Mouse (Mus musculus): ENCODE measurements around the gene 3110082I17Rik.
A peak's percentile ranks its signal among the peaks of the same experiment; 100 is the strongest.

3110082I17Rik gene

GRCm38 (mm10) chr5:139388195-139388570 is 72.1 kb downstream of the 3110082I17Rik start:
- H3K9me3 ChIP-seq (ENCODE audit: low read length): no peaks in the 10 kb centered on the region
- peaks cover 34% of the 10 kb centered on the region for H3K36me3 ChIP-seq (ENCODE audit: insufficient read depth, low read length)
- H3K4me3 ChIP-seq (replicated peaks; ENCODE audit: low read length): no peak overlapping the region
- no peaks in the 10 kb centered on the region for H3K27me3 ChIP-seq (ENCODE audit: insufficient read depth, low read length)
- TF ChIP-seq POU5F1 (IDR thresholded peaks at IDR 0.05; ENCODE audit: borderline replicate concordance, low read length): no peak
- peaks cover 68% of the 10 kb centered on the region for H3K4me1 ChIP-seq (replicated peaks; ENCODE audit: low read depth, low read length)

- H3K9me3 ChIP-seq (ENCODE audit: low read length): no peaks in the 10 kb centered on the region
- peaks cover 68% of the 10 kb centered on the region for H3K4me1 ChIP-seq (replicated peaks; ENCODE audit: low read depth, low read length)
- peaks cover 32% of the 10 kb centered on the region for H3K36me3 ChIP-seq (ENCODE audit: insufficient read depth, low read length)
- TF ChIP-seq CTCF (conservative IDR thresholded peaks at IDR 0.05; ENCODE audit: low read length) (no peak), NANOG (IDR thresholded peaks at IDR 0.05; ENCODE audit: borderline replicate concordance, low read length) (no peak), POU5F1 (IDR thresholded peaks at IDR 0.05; ENCODE audit: borderline replicate concordance, low read length) (no peak)
- H3K4me3 ChIP-seq (replicated peaks; ENCODE audit: low read length): no peak overlapping the region
- H3K27me3 ChIP-seq (ENCODE audit: insufficient read depth, low read length): no peaks in the 10 kb centered on the region
Measured at GRCm38 (mm10) chr5:139387329-139388194, 72.8 kb downstream of the 3110082I17Rik start.

- peaks cover 28% of the 10 kb centered on the region for H3K36me3 ChIP-seq (ENCODE audit: insufficient read depth, low read length)
- H3K9me3 ChIP-seq (ENCODE audit: low read length): no peaks in the 10 kb centered on the region
- H3K27me3 ChIP-seq (ENCODE audit: insufficient read depth, low read length): 0 out of 2 replicates have a peak, but pooled peaks cover 4% of the 10 kb centered on the region
- H3K4me3 ChIP-seq (replicated peaks; ENCODE audit: low read length): no peak overlapping the region
- peaks cover 66% of the 10 kb centered on the region for H3K4me1 ChIP-seq (replicated peaks; ENCODE audit: low read depth, low read length)
- no peak for TF ChIP-seq POU5F1 (IDR thresholded peaks at IDR 0.05; ENCODE audit: borderline replicate concordance, low read length)
- TF ChIP-seq NANOG (IDR thresholded peaks at IDR 0.05; ENCODE audit: borderline replicate concordance, low read length): no peak
- TF ChIP-seq CTCF (conservative IDR thresholded peaks at IDR 0.05; ENCODE audit: low read length): no peak
Measured at GRCm38 (mm10) chr5:139386047-139386446, 74.3 kb downstream of the 3110082I17Rik start.

GRCm38 (mm10) chr5:139384531-139384930 is 75.8 kb downstream of the 3110082I17Rik start:
- no peak for TF ChIP-seq POU5F1 (IDR thresholded peaks at IDR 0.05; ENCODE audit: borderline replicate concordance, low read length)
- TF ChIP-seq CTCF (conservative IDR thresholded peaks at IDR 0.05; ENCODE audit: low read length): no peak
- TF ChIP-seq NANOG (IDR thresholded peaks at IDR 0.05; ENCODE audit: borderline replicate concordance, low read length): no peak
- 0 out of 2 replicates have a peak, but pooled peaks cover 4% of the 10 kb centered on the region for H3K27me3 ChIP-seq (ENCODE audit: insufficient read depth, low read length)
- H3K36me3 ChIP-seq (ENCODE audit: insufficient read depth, low read length): peaks cover 28% of the 10 kb centered on the region
- no peak overlapping the region for H3K4me3 ChIP-seq (replicated peaks; ENCODE audit: low read length)
- H3K9me3 ChIP-seq (ENCODE audit: low read length): no peaks in the 10 kb centered on the region
- H3K4me1 ChIP-seq (replicated peaks; ENCODE audit: low read depth, low read length): peaks cover 68% of the 10 kb centered on the region

GRCm38 (mm10) chr5:139383234-139383633 is 77.1 kb downstream of the 3110082I17Rik start:
- Histone ChIP-seq H3K4me3 (replicated peaks; ENCODE audit: low read length) (no peak overlapping the region), H3K4me1 (replicated peaks; ENCODE audit: low read depth, low read length) (peaks cover 76% of the 10 kb centered on the region), H3K27me3 (ENCODE audit: insufficient read depth, low read length) (0 out of 2 replicates have a peak, but pooled peaks cover 4% of the 10 kb centered on the region), H3K9me3 (ENCODE audit: low read length) (no peaks in the 10 kb centered on the region), H3K36me3 (ENCODE audit: insufficient read depth, low read length) (peaks cover 24% of the 10 kb centered on the region)
- TF ChIP-seq CTCF (conservative IDR thresholded peaks at IDR 0.05; ENCODE audit: low read length) (no peak), POU5F1 (IDR thresholded peaks at IDR 0.05; ENCODE audit: borderline replicate concordance, low read length) (no peak), NANOG (IDR thresholded peaks at IDR 0.05; ENCODE audit: borderline replicate concordance, low read length) (no peak)

GRCm38 (mm10) chr5:139382760-139383159 is 77.6 kb downstream of the 3110082I17Rik start:
- peaks cover 76% of the 10 kb centered on the region for H3K4me1 ChIP-seq (replicated peaks; ENCODE audit: low read depth, low read length)
- TF ChIP-seq CTCF (conservative IDR thresholded peaks at IDR 0.05; ENCODE audit: low read length) (no peak), POU5F1 (IDR thresholded peaks at IDR 0.05; ENCODE audit: borderline replicate concordance, low read length) (no peak), NANOG (IDR thresholded peaks at IDR 0.05; ENCODE audit: borderline replicate concordance, low read length) (no peak)
- 0 out of 2 replicates have a peak, but pooled peaks cover 4% of the 10 kb centered on the region for H3K27me3 ChIP-seq (ENCODE audit: insufficient read depth, low read length)
- peaks cover 26% of the 10 kb centered on the region for H3K36me3 ChIP-seq (ENCODE audit: insufficient read depth, low read length)
- no peak overlapping the region for H3K4me3 ChIP-seq (replicated peaks; ENCODE audit: low read length)
- H3K9me3 ChIP-seq (ENCODE audit: low read length): no peaks in the 10 kb centered on the region

GRCm38 (mm10) chr5:139381586-139382513 is 78.5 kb downstream of the 3110082I17Rik start:
- Histone ChIP-seq H3K4me1 (replicated peaks; ENCODE audit: low read depth, low read length) (peaks cover 78% of the 10 kb centered on the region), H3K36me3 (ENCODE audit: insufficient read depth, low read length) (peaks cover 34% of the 10 kb centered on the region), H3K4me3 (replicated peaks; ENCODE audit: low read length) (peak overlapping the region; percentile 5; the same call in 1 of the 2 replicates), H3K27me3 (ENCODE audit: insufficient read depth, low read length) (0 out of 2 replicates have a peak, but pooled peaks cover 4% of the 10 kb centered on the region), H3K9me3 (ENCODE audit: low read length) (no peaks in the 10 kb centered on the region)
- TF ChIP-seq POU5F1 (IDR thresholded peaks at IDR 0.05; ENCODE audit: borderline replicate concordance, low read length) (no peak), NANOG (IDR thresholded peaks at IDR 0.05; ENCODE audit: borderline replicate concordance, low read length) (no peak), CTCF (conservative IDR thresholded peaks at IDR 0.05; ENCODE audit: low read length) (no peak)
